Mouse (Mus musculus): ENCODE measurements around the gene Gba. TPM values are rescaled to one million over a fixed set of nuclear protein-coding genes. Genes with fewer than 3 reads are reported as not detected.

Gene Gba
- polyA plus RNA-seq, 1 experiment from 2014 or later = 37.4 TPM

GRCm38 (mm10) chr3:89227307-89228179, 24.8 kb downstream of the Gba start:
- 4% methylated on average over 41 of the region's 41 CpGs for WGBS
- Histone ChIP-seq H3K4me2 (replicated peaks; ENCODE audit: low read depth, low read length) (peak overlapping the region; percentile 87), H3K36me3 (ENCODE audit: control insufficient read depth, insufficient read depth, low read length) (peaks cover 3% of the 10 kb centered on the region; the same call in 1 of the 2 replicates), H3K27ac (ENCODE audit: low read depth, low read length) (no peak overlapping the region; the same call in 1 of the 2 replicates), H3K9ac (ENCODE audit: low read depth, low read length) (peak overlapping the region; percentile 54), H3K4me1 (ENCODE audit: control insufficient read depth, insufficient read depth, low read length) (peaks cover 23% of the 10 kb centered on the region; the same call in 1 of the 2 replicates), H3K4me3 (ENCODE audit: low read length) (peak overlapping the region; percentile 40), H3K9me3 (ENCODE audit: control insufficient read depth, low read length) (no peaks in the 10 kb centered on the region), H3K27me3 (ENCODE audit: control insufficient read depth, insufficient read depth, low read length) (no peaks in the 10 kb centered on the region)
- peak; percentile 77 for ATAC-seq (ENCODE audit: low FRiP score, low TSS enrichment)

GRCm38 (mm10) chr3:89228180-89228549, 25.4 kb downstream of the Gba start:
- H3K27me3 ChIP-seq (ENCODE audit: control insufficient read depth, insufficient read depth, low read length) = no peaks in the 10 kb centered on the region
- ATAC-seq (ENCODE audit: low FRiP score, low TSS enrichment) = peak; percentile 58
- no peaks in the 10 kb centered on the region for H3K9me3 ChIP-seq (ENCODE audit: control insufficient read depth, low read length)
- peak overlapping the region; percentile 54; the same call in 1 of the 2 replicates for H3K9ac ChIP-seq (ENCODE audit: low read depth, low read length)
- under 1% methylated on average over 20 of the region's 20 CpGs for WGBS
- peak overlapping the region; percentile 40 for H3K4me3 ChIP-seq (ENCODE audit: low read length)
- H3K36me3 ChIP-seq (ENCODE audit: control insufficient read depth, insufficient read depth, low read length) = peaks cover 3% of the 10 kb centered on the region; the same call in 1 of the 2 replicates
- H3K4me2 ChIP-seq (replicated peaks; ENCODE audit: low read depth, low read length) = peak overlapping the region; percentile 87
- peak overlapping the region; percentile 62; the same call in 1 of the 2 replicates for H3K27ac ChIP-seq (ENCODE audit: low read depth, low read length)
- H3K4me1 ChIP-seq (ENCODE audit: control insufficient read depth, insufficient read depth, low read length) = peaks cover 23% of the 10 kb centered on the region; the same call in 1 of the 2 replicates

- H3K36me3 ChIP-seq (ENCODE audit: control insufficient read depth, insufficient read depth, low read length) = peaks cover 3% of the 10 kb centered on the region; the same call in 1 of the 2 replicates
- peaks cover 23% of the 10 kb centered on the region; the same call in 1 of the 2 replicates for H3K4me1 ChIP-seq (ENCODE audit: control insufficient read depth, insufficient read depth, low read length)
- H3K9me3 ChIP-seq (ENCODE audit: control insufficient read depth, low read length) = no peaks in the 10 kb centered on the region
- WGBS = 27% methylated on average over 10 of the region's 10 CpGs
- H3K4me2 ChIP-seq (replicated peaks; ENCODE audit: low read depth, low read length) = peak within 1 kb of the TSS; percentile 87
- H3K9ac ChIP-seq (ENCODE audit: low read depth, low read length) = peak within 1 kb of the TSS; percentile 54; the same call in 1 of the 2 replicates
- peak within 1 kb of the TSS; percentile 62 for H3K27ac ChIP-seq (ENCODE audit: low read depth, low read length)
- peak within 1 kb of the TSS; percentile 40 for H3K4me3 ChIP-seq (ENCODE audit: low read length)
- no peak for ATAC-seq (ENCODE audit: low FRiP score, low TSS enrichment)
- H3K27me3 ChIP-seq (ENCODE audit: control insufficient read depth, insufficient read depth, low read length) = no peaks in the 10 kb centered on the region
Observed at GRCm38 (mm10) chr3:89228836-89229235, 26.1 kb downstream of the Gba start, which contains the start of gene Muc1. Gene Muc1 (plus strand): TSS chr3:89229057.

DNA sequence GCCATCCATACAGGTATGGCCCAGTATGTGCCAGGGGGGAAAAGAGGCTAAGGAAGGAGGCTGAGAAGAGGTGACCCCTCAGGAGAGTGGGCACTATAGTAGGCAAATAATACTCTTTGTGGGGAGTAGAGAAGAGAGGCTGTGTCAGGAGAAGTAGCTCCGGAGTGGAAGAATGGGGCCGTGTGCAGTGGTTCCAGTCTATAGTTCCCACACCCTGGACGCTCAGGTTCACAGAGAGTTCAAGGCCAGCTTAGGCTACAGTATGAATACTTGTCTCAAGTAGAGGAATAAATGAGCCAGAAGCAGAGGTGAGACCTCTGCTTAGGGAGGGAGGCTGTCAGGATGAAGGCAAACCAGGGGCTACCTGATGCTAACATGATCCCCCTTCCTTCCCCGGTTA, 26.5 kb downstream of the Gba start:
- Histone ChIP-seq H3K4me3 (ENCODE audit: low read length) (peak overlapping the region; percentile 13), H3K27me3 (ENCODE audit: control insufficient read depth, insufficient read depth, low read length) (no peaks in the 10 kb centered on the region), H3K4me1 (ENCODE audit: control insufficient read depth, insufficient read depth, low read length) (peaks cover 23% of the 10 kb centered on the region; the same call in 1 of the 2 replicates), H3K9me3 (ENCODE audit: control insufficient read depth, low read length) (no peaks in the 10 kb centered on the region), H3K27ac (ENCODE audit: low read depth, low read length) (peak overlapping the region; percentile 47; the same call in 1 of the 2 replicates), H3K9ac (ENCODE audit: low read depth, low read length) (peak overlapping the region; percentile 23; the same call in 1 of the 2 replicates), H3K4me2 (replicated peaks; ENCODE audit: low read depth, low read length) (peak overlapping the region; percentile 87), H3K36me3 (ENCODE audit: control insufficient read depth, insufficient read depth, low read length) (peaks cover 3% of the 10 kb centered on the region; the same call in 1 of the 2 replicates)
- no peak for ATAC-seq (ENCODE audit: low FRiP score, low TSS enrichment)
- 45% methylated on average over 4 of the region's 4 CpGs for WGBS

- Histone ChIP-seq H3K27ac (ENCODE audit: low read depth, low read length) (no peak overlapping the region), H3K36me3 (ENCODE audit: control insufficient read depth, insufficient read depth, low read length) (no peaks in the 10 kb centered on the region), H3K9ac (ENCODE audit: low read depth, low read length) (no peak overlapping the region), H3K4me3 (ENCODE audit: low read length) (no peak overlapping the region), H3K4me1 (ENCODE audit: control insufficient read depth, insufficient read depth, low read length) (peaks cover 23% of the 10 kb centered on the region; the same call in 1 of the 2 replicates), H3K27me3 (ENCODE audit: control insufficient read depth, insufficient read depth, low read length) (no peaks in the 10 kb centered on the region), H3K4me2 (replicated peaks; ENCODE audit: low read depth, low read length) (no peak overlapping the region), H3K9me3 (ENCODE audit: control insufficient read depth, low read length) (no peaks in the 10 kb centered on the region)
- ATAC-seq (ENCODE audit: low FRiP score, low TSS enrichment) = no peak
- WGBS = 81% methylated on average over 2 of the region's 2 CpGs
Observed at GRCm38 (mm10) chr3:89230561-89230960, 27.8 kb downstream of the Gba start.

GRCm38 (mm10) chr3:89231345-89231744, 28.6 kb downstream of the Gba start:
- WGBS = 60% methylated on average over 7 of the region's 7 CpGs
- Histone ChIP-seq H3K4me1 (ENCODE audit: control insufficient read depth, insufficient read depth, low read length) (peaks cover 18% of the 10 kb centered on the region; the same call in 1 of the 2 replicates), H3K9ac (ENCODE audit: low read depth, low read length) (no peak overlapping the region), H3K36me3 (ENCODE audit: control insufficient read depth, insufficient read depth, low read length) (no peaks in the 10 kb centered on the region), H3K4me2 (replicated peaks; ENCODE audit: low read depth, low read length) (no peak overlapping the region), H3K27ac (ENCODE audit: low read depth, low read length) (no peak overlapping the region), H3K4me3 (ENCODE audit: low read length) (no peak overlapping the region), H3K9me3 (ENCODE audit: control insufficient read depth, low read length) (no peaks in the 10 kb centered on the region), H3K27me3 (ENCODE audit: control insufficient read depth, insufficient read depth, low read length) (no peaks in the 10 kb centered on the region)
- no peak for ATAC-seq (ENCODE audit: low FRiP score, low TSS enrichment)

DNA sequence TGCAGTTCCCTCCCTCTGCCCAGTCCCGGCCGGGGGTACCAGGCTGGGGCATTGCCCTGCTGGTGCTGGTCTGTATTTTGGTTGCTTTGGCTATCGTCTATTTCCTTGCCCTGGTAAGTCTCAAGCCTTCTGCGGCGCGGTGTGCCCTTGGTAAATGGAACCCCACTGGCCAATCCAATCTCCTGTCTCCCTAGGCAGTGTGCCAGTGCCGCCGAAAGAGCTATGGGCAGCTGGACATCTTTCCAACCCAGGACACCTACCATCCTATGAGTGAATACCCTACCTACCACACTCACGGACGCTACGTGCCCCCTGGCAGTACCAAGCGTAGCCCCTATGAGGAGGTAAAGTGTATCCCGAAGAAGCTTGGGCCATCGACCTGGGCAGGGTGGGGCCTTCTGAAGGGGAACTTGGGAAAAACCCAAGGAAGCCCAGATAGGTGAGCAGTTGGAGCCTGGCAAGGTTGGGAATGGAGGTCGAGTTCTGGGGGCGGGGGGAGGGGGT, 29.1 kb downstream of the Gba start:
- no peaks in the 10 kb centered on the region for H3K27me3 ChIP-seq (ENCODE audit: control insufficient read depth, insufficient read depth, low read length)
- H3K36me3 ChIP-seq (ENCODE audit: control insufficient read depth, insufficient read depth, low read length) = no peaks in the 10 kb centered on the region
- 80% methylated on average over 16 of the region's 16 CpGs for WGBS
- no peak for ATAC-seq (ENCODE audit: low FRiP score, low TSS enrichment)
- H3K4me1 ChIP-seq (ENCODE audit: control insufficient read depth, insufficient read depth, low read length) = peaks cover 13% of the 10 kb centered on the region; the same call in 1 of the 2 replicates
- no peak overlapping the region for H3K9ac ChIP-seq (ENCODE audit: low read depth, low read length)
- no peaks in the 10 kb centered on the region for H3K9me3 ChIP-seq (ENCODE audit: control insufficient read depth, low read length)
- H3K4me3 ChIP-seq (ENCODE audit: low read length) = no peak overlapping the region
- H3K4me2 ChIP-seq (replicated peaks; ENCODE audit: low read depth, low read length) = no peak overlapping the region
- no peak overlapping the region for H3K27ac ChIP-seq (ENCODE audit: low read depth, low read length)

DNA sequence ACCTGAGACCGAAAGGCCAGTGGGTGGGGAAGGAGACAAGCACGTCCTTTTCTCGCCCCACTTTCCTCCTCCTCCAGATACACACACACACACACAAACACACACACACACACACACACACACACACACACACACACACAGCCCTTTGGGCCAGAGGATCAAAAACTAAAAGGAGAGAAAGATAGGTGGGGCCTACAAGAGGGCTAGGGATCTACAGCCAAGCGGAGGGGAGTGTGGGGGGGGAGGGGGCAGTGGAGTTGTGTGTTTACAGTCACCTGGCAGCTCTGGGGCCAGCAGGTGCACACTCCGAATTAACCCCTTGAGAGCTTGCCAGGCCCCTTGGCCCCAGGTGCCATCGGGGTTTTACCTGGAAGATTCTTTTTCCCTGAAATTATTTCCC, 29.9 kb downstream of the Gba start:
- H3K27ac ChIP-seq (ENCODE audit: low read depth, low read length) = no peak overlapping the region
- 51% methylated on average over 6 of the region's 6 CpGs for WGBS
- ATAC-seq (ENCODE audit: low FRiP score, low TSS enrichment) = no peak

More for the DNA sequence above, 29.9 kb downstream of the Gba start:
- no peak overlapping the region for H3K4me3 ChIP-seq (ENCODE audit: low read length)
- H3K27me3 ChIP-seq (ENCODE audit: control insufficient read depth, insufficient read depth, low read length) = no peaks in the 10 kb centered on the region
- H3K4me1 ChIP-seq (ENCODE audit: control insufficient read depth, insufficient read depth, low read length) = peaks cover 8% of the 10 kb centered on the region; the same call in 1 of the 2 replicates
- no peak overlapping the region for H3K9ac ChIP-seq (ENCODE audit: low read depth, low read length)
- no peak overlapping the region for H3K4me2 ChIP-seq (replicated peaks; ENCODE audit: low read depth, low read length)
- no peaks in the 10 kb centered on the region for H3K9me3 ChIP-seq (ENCODE audit: control insufficient read depth, low read length)
- no peaks in the 10 kb centered on the region for H3K36me3 ChIP-seq (ENCODE audit: control insufficient read depth, insufficient read depth, low read length)

Data from kidney, embryonic 14.5 days (tissue).